Comparison of ENCODE assay signal across 11 mouse cellular contexts in genomic region chr15:78901422-78901789, GRCm38 (mm10). TPM values are rescaled to one million over a fixed set of nuclear protein-coding genes. Genes with fewer than 3 reads are reported as not detected.
A peak's percentile ranks its signal among the peaks of the same experiment; 100 is the strongest.
DNase-seq lines count a peak whose midpoint lies in the region; ATAC-seq and TF ChIP-seq lines count a peak whose summit lies in the region.
"Had no signal": no experiment of that assay in that cellular context is flagged by ENCODE, and none has a peak within 500 bp of the region (broad histone marks: within the 10 kb centered on the region; RNA-seq: fewer than 3 reads in every experiment).

No protein-coding gene starts in this region.

- H3K36me3 ChIP-seq in kidney, embryonic 15.5 days = peaks cover 44% of the 10 kb centered on the region
- H3K36me3 ChIP-seq in E14TG2a.4 (ENCODE audit: insufficient read depth, low read length) = peaks cover 36% of the 10 kb centered on the region
- H3K36me3 ChIP-seq in limb, embryonic 12.5 days = peaks cover 44% of the 10 kb centered on the region

- H3K27ac ChIP-seq in kidney, embryonic 15.5 days = peak overlapping the region; percentile 63; the same call in 1 of the 2 replicates
- peak overlapping the region; percentile 84 for H3K27ac ChIP-seq in limb, embryonic 12.5 days

- peak overlapping the region; percentile 63 for H3K4me3 ChIP-seq in kidney, embryonic 15.5 days (replicated peaks)
- peak overlapping the region; percentile 89 for H3K4me3 ChIP-seq in E14TG2a.4 (replicated peaks; ENCODE audit: low read length)
- H3K4me3 ChIP-seq in limb, embryonic 12.5 days (replicated peaks) = peak overlapping the region; percentile 78
- no peak overlapping the region for H3K4me3 ChIP-seq in lung, adult 2 months (replicated peaks; ENCODE audit: extremely low read depth, low read depth, low read length)

- 54% methylated on average over 8 of the region's 8 CpGs for WGBS in kidney, embryonic 15.5 days
- 44% methylated on average over 8 of the region's 8 CpGs for WGBS in limb, embryonic 12.5 days
- 67% methylated on average over 8 of the region's 8 CpGs for WGBS in lung, adult 2 months

- H3K4me1 ChIP-seq in kidney, embryonic 15.5 days = peaks cover 56% of the 10 kb centered on the region
- H3K4me1 ChIP-seq in E14TG2a.4 (replicated peaks; ENCODE audit: low read depth, low read length) = peaks cover 73% of the 10 kb centered on the region
- peaks cover 38% of the 10 kb centered on the region for H3K4me1 ChIP-seq in limb, embryonic 12.5 days (replicated peaks)
- peaks cover 5% of the 10 kb centered on the region for H3K4me1 ChIP-seq in lung, adult 2 months (ENCODE audit: control insufficient read depth, insufficient read depth, low read length)

- ATAC-seq in kidney, embryonic 15.5 days (replicated peaks; ENCODE audit: low FRiP score) = no peak
- ATAC-seq in limb, embryonic 12.5 days (ENCODE audit: insufficient number of reproducible peaks, insufficient read depth, low FRiP score, low TSS enrichment, low read depth) = no peak

- H3K4me2 ChIP-seq in kidney, embryonic 15.5 days = peak overlapping the region; percentile 77
- H3K4me2 ChIP-seq in limb, embryonic 12.5 days = peak overlapping the region; percentile 92

- no peaks in the 10 kb centered on the region for H3K9me3 ChIP-seq in kidney, embryonic 15.5 days (replicated peaks)
- H3K9me3 ChIP-seq in E14TG2a.4 (ENCODE audit: low read length) = no peaks in the 10 kb centered on the region
- no peaks in the 10 kb centered on the region for H3K9me3 ChIP-seq in limb, embryonic 12.5 days

- TF ChIP-seq POLR2A in lung, adult 2 months (IDR thresholded peaks at IDR 0.05; ENCODE audit: borderline replicate concordance, extremely low read depth, low read depth, low read length) = no peak

- H3K27me3 ChIP-seq in kidney, embryonic 15.5 days = no peaks in the 10 kb centered on the region
- 0 out of 2 replicates have a peak, but pooled peaks cover 5% of the 10 kb centered on the region for H3K27me3 ChIP-seq in E14TG2a.4 (ENCODE audit: insufficient read depth, low read length)
- H3K27me3 ChIP-seq in limb, embryonic 12.5 days = no peaks in the 10 kb centered on the region

- DNase-seq in kidney, adult 9 months = no peak
- DNase-seq in R1 (ENCODE audit: low read depth, low spot score) = peak; percentile 50
- DNase-seq in urinary bladder, adult 2 months (ENCODE audit: low spot score) = no peak
- DNase-seq in lung, adult 2 months = no peak
- DNase-seq in embryo, embryonic 9.5 days (ENCODE audit: extremely low spot score) = no peak
- DNase-seq: cerebellum, postnatal 10 days; heart, adult 2 months; left cerebral cortex, postnatal 4 days had no signal

- peak overlapping the region; percentile 61; the same call in 1 of the 2 replicates for H3K9ac ChIP-seq in kidney, embryonic 15.5 days
- peak overlapping the region; percentile 79; the same call in 1 of the 2 replicates for H3K9ac ChIP-seq in limb, embryonic 12.5 days (replicated peaks)

- TF ChIP-seq CTCF in E14TG2a.4 (conservative IDR thresholded peaks at IDR 0.05; ENCODE audit: low read length) = no peak; the same call in 1 of the 2 replicates
- no peak for TF ChIP-seq CTCF in lung, adult 2 months (IDR thresholded peaks at IDR 0.05; ENCODE audit: insufficient read depth, low read length)

RNA-seq across cellular contexts. Expression of gene Sh3bp1, which starts 1.8 kb away (rescaled TPM):
- 34.4 and 41.6 TPM in 2 replicates for polyA plus RNA-seq in kidney, embryonic 15.5 days (2015; fragmentation: Nextera tagmentation; extraction: Ambion mirVana)
- 37.0 and 40.3 TPM in 2 replicates for polyA plus RNA-seq in limb, embryonic 12.5 days (2016; fragmentation: Nextera tagmentation; extraction: Ambion mirVana)
- polyA plus RNA-seq in urinary bladder, adult 2 months (2012; rRNA removed) = 34.6 and 35.1 TPM in 2 replicates
- polyA plus RNA-seq in lung, adult 2 months (2012; rRNA removed) = 77.8 and 92.6 TPM in 2 replicates

RNA-seq across cellular contexts. Expression of gene Gm49510, which starts 1.9 kb away (rescaled TPM):
- polyA plus RNA-seq in kidney, embryonic 15.5 days (2015; fragmentation: Nextera tagmentation; extraction: Ambion mirVana) = 0.14 and 0.60 TPM in 2 replicates
- 0.16 and 0.41 TPM in 2 replicates for polyA plus RNA-seq in limb, embryonic 12.5 days (2016; fragmentation: Nextera tagmentation; extraction: Ambion mirVana)
- 0.04 and 0.06 TPM in 2 replicates for polyA plus RNA-seq in urinary bladder, adult 2 months (2012; rRNA removed)
- polyA plus RNA-seq in lung, adult 2 months (2012; rRNA removed) = 0.04 TPM in 1 of 2 replicates, not detected in the other

RNA-seq across cellular contexts. Expression of gene Pdxp, which starts 12.3 kb away (rescaled TPM):
- 13.7 and 15.0 TPM in 2 replicates for polyA plus RNA-seq in kidney, embryonic 15.5 days (2015; fragmentation: Nextera tagmentation; extraction: Ambion mirVana)
- 36.5 and 36.8 TPM in 2 replicates for polyA plus RNA-seq in limb, embryonic 12.5 days (2016; fragmentation: Nextera tagmentation; extraction: Ambion mirVana)
- polyA plus RNA-seq in urinary bladder, adult 2 months (2012; rRNA removed) = 2.4 and 3.8 TPM in 2 replicates
- 3.5 and 4.2 TPM in 2 replicates for polyA plus RNA-seq in lung, adult 2 months (2012; rRNA removed)

RNA-seq across cellular contexts. Expression of gene Gga1, which starts 24.4 kb away (rescaled TPM):
- polyA plus RNA-seq in kidney, embryonic 15.5 days (2015; fragmentation: Nextera tagmentation; extraction: Ambion mirVana) = 49.5 and 55.5 TPM in 2 replicates
- 45.9 and 47.4 TPM in 2 replicates for polyA plus RNA-seq in limb, embryonic 12.5 days (2016; fragmentation: Nextera tagmentation; extraction: Ambion mirVana)
- polyA plus RNA-seq in urinary bladder, adult 2 months (2012; rRNA removed) = 53.5 and 56.7 TPM in 2 replicates
- polyA plus RNA-seq in lung, adult 2 months (2012; rRNA removed) = 113 and 121 TPM in 2 replicates

RNA-seq across cellular contexts. Expression of gene Lgals1, which starts 25.1 kb away (rescaled TPM):
- 761 and 838 TPM in 2 replicates for polyA plus RNA-seq in kidney, embryonic 15.5 days (2015; fragmentation: Nextera tagmentation; extraction: Ambion mirVana)
- polyA plus RNA-seq in limb, embryonic 12.5 days (2016; fragmentation: Nextera tagmentation; extraction: Ambion mirVana) = 922 and 966 TPM in 2 replicates
- polyA plus RNA-seq in urinary bladder, adult 2 months (2012; rRNA removed) = 979 and 1,151 TPM in 2 replicates
- polyA plus RNA-seq in lung, adult 2 months (2012; rRNA removed) = 250 and 251 TPM in 2 replicates
